Mouse (Mus musculus): ENCODE results near the gene Gas7. TPM values are rescaled to one million over a fixed set of nuclear protein-coding genes. Genes with fewer than 3 reads are reported as not detected.

Gas7 gene
- polyA plus RNA-seq, 1 experiment from 2014 or later = 2.3 TPM

- 95% methylated on average over 2 of the region's 2 CpGs for WGBS
- H3K27ac ChIP-seq (ENCODE audit: low read depth, low read length) = no peak overlapping the region
- no peak overlapping the region for H3K9ac ChIP-seq (ENCODE audit: low read depth, low read length)
- no peak for ATAC-seq (replicated peaks; ENCODE audit: low FRiP score)
- no peak for DNase-seq (ENCODE audit: low spot score)
- no peaks in the 10 kb centered on the region for H3K36me3 ChIP-seq (ENCODE audit: control insufficient read depth, insufficient read depth, low read length)
- no peak overlapping the region for H3K4me2 ChIP-seq
- no peaks in the 10 kb centered on the region for H3K9me3 ChIP-seq (ENCODE audit: control insufficient read depth, low read length)
- no peaks in the 10 kb centered on the region for H3K4me1 ChIP-seq (replicated peaks; ENCODE audit: control insufficient read depth, insufficient read depth, low read length)
- H3K4me3 ChIP-seq (ENCODE audit: low read depth, low read length) = no peak overlapping the region
- no peaks in the 10 kb centered on the region for H3K27me3 ChIP-seq (replicated peaks; ENCODE audit: control insufficient read depth, insufficient read depth, low read length)
Measured at GRCm38 (mm10) chr11:67731056-67731455, 275.8 kb downstream of the Gas7 start.

DNA sequence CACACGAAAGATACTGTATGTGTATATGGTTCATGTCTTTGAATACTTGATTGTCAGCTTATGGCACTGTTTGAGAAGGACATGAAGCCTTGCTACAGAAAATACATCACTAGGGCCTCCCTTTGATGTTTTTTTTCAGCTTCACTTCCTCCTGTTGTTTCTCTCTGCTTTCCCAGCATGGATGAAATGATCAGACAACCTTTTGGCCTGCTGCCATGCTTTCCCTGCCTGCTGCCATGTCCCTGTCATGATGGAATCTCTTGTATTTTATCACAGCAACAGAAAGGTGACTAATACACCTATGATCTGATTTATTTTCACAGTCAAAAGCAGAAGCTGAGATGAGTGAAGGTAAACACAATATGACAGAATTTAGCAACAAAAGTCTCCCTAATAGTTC, 278.5 kb downstream of the Gas7 start:
- no peaks in the 10 kb centered on the region for H3K4me1 ChIP-seq (replicated peaks; ENCODE audit: control insufficient read depth, insufficient read depth, low read length)

GRCm38 (mm10) chr11:67734597-67734996, 279.4 kb downstream of the Gas7 start:
- no peak overlapping the region for H3K4me2 ChIP-seq
- 66% methylated on average over 3 of the region's 3 CpGs for WGBS

More for the DNA sequence above, 278.5 kb downstream of the Gas7 start:
- DNase-seq (ENCODE audit: low spot score) (no peak), ATAC-seq (replicated peaks; ENCODE audit: low FRiP score) (no peak)
- no peaks in the 10 kb centered on the region for H3K27me3 ChIP-seq (replicated peaks; ENCODE audit: control insufficient read depth, insufficient read depth, low read length)
- H3K4me3 ChIP-seq (ENCODE audit: low read depth, low read length) = no peak overlapping the region
- no peak overlapping the region for H3K4me2 ChIP-seq
- H3K27ac ChIP-seq (ENCODE audit: low read depth, low read length) = no peak overlapping the region
- no peaks in the 10 kb centered on the region for H3K9me3 ChIP-seq (ENCODE audit: control insufficient read depth, low read length)
- H3K36me3 ChIP-seq (ENCODE audit: control insufficient read depth, insufficient read depth, low read length) = no peaks in the 10 kb centered on the region
- WGBS = 73% methylated on average over 1 of the region's 1 CpGs
- H3K9ac ChIP-seq (ENCODE audit: low read depth, low read length) = no peak overlapping the region

GRCm38 (mm10) chr11:67738345-67738744, 283.1 kb downstream of the Gas7 start:
- H3K9me3 ChIP-seq (ENCODE audit: control insufficient read depth, low read length) = no peaks in the 10 kb centered on the region
- H3K9ac ChIP-seq (ENCODE audit: low read depth, low read length) = no peak overlapping the region
- H3K27ac ChIP-seq (ENCODE audit: low read depth, low read length) = no peak overlapping the region
- DNase-seq (ENCODE audit: low spot score) (no peak), ATAC-seq (replicated peaks; ENCODE audit: low FRiP score) (no peak)
- H3K4me1 ChIP-seq (replicated peaks; ENCODE audit: control insufficient read depth, insufficient read depth, low read length) = no peaks in the 10 kb centered on the region
- H3K27me3 ChIP-seq (replicated peaks; ENCODE audit: control insufficient read depth, insufficient read depth, low read length) = no peaks in the 10 kb centered on the region
- H3K36me3 ChIP-seq (ENCODE audit: control insufficient read depth, insufficient read depth, low read length) = no peaks in the 10 kb centered on the region
- WGBS = 83% methylated on average over 6 of the region's 6 CpGs
- no peak overlapping the region for H3K4me2 ChIP-seq
- no peak overlapping the region for H3K4me3 ChIP-seq (ENCODE audit: low read depth, low read length)

More at GRCm38 (mm10) chr11:67734597-67734996, 279.4 kb downstream of the Gas7 start:
- Histone ChIP-seq H3K27me3 (replicated peaks; ENCODE audit: control insufficient read depth, insufficient read depth, low read length) (no peaks in the 10 kb centered on the region), H3K4me3 (ENCODE audit: low read depth, low read length) (no peak overlapping the region), H3K36me3 (ENCODE audit: control insufficient read depth, insufficient read depth, low read length) (no peaks in the 10 kb centered on the region), H3K4me1 (replicated peaks; ENCODE audit: control insufficient read depth, insufficient read depth, low read length) (no peaks in the 10 kb centered on the region), H3K9ac (ENCODE audit: low read depth, low read length) (no peak overlapping the region), H3K27ac (ENCODE audit: low read depth, low read length) (no peak overlapping the region), H3K9me3 (ENCODE audit: control insufficient read depth, low read length) (no peaks in the 10 kb centered on the region)
- DNase-seq (ENCODE audit: low spot score) = no peak
- ATAC-seq (replicated peaks; ENCODE audit: low FRiP score) = no peak

Other genes starting within 250 kb of the Gas7 start
- not detected in 2 replicates for gene Myh4, start 217.4 kb upstream of the Gas7 start, polyA plus RNA-seq (2014; fragmentation: Nextera tagmentation; extraction: Ambion mirVana)
- 0.13 TPM in 1 of 2 replicates, not detected in the other for gene Myh8, start 178.3 kb upstream of the Gas7 start, polyA plus RNA-seq (2014; fragmentation: Nextera tagmentation; extraction: Ambion mirVana)
- not detected in 2 replicates for gene Myh13, start 133.8 kb upstream of the Gas7 start, polyA plus RNA-seq (2014; fragmentation: Nextera tagmentation; extraction: Ambion mirVana)
- gene Rcvrn, start 239.9 kb downstream of the Gas7 start, polyA plus RNA-seq (2014; fragmentation: Nextera tagmentation; extraction: Ambion mirVana) = not detected in 2 replicates